Mouse (Mus musculus): ENCODE measurements around the gene Lce3d. TPM values are rescaled to one million over a fixed set of nuclear protein-coding genes. Genes with fewer than 3 reads are reported as not detected.

Gene Lce3d
- polyA plus RNA-seq, 1 experiment from 2014 or later: not detected

- 58% methylated on average over 2 of the region's 2 CpGs for WGBS
- Histone ChIP-seq H3K27me3 (ENCODE audit: insufficient read depth, low read length) (no peaks in the 10 kb centered on the region), H3K9ac (no peak overlapping the region), H3K4me1 (ENCODE audit: insufficient read depth) (no peaks in the 10 kb centered on the region), H3K27ac (ENCODE audit: low read depth) (no peak overlapping the region), H3K9me3 (ENCODE audit: low read depth, low read length) (no peaks in the 10 kb centered on the region), H3K36me3 (ENCODE audit: insufficient read depth) (no peaks in the 10 kb centered on the region), H3K4me3 (ENCODE audit: low read depth, low read length) (no peak overlapping the region), H3K4me2 (no peak overlapping the region)
- DNase-seq (no peak), ATAC-seq (ENCODE audit: insufficient read depth) (no peak)
- TF ChIP-seq CTCF (IDR thresholded peaks at IDR 0.05; ENCODE audit: low read depth): no peak
Observed at GRCm38 (mm10) chr3:92978484-92978883, 21.3 kb downstream of the Lce3d start.

- Histone ChIP-seq H3K27me3 (ENCODE audit: insufficient read depth, low read length) (no peaks in the 10 kb centered on the region), H3K4me1 (ENCODE audit: insufficient read depth) (no peaks in the 10 kb centered on the region), H3K36me3 (ENCODE audit: insufficient read depth) (no peaks in the 10 kb centered on the region), H3K27ac (ENCODE audit: low read depth) (no peak within 1 kb of the TSS), H3K9ac (no peak within 1 kb of the TSS), H3K4me3 (ENCODE audit: low read depth, low read length) (no peak within 1 kb of the TSS), H3K9me3 (ENCODE audit: low read depth, low read length) (no peaks in the 10 kb centered on the region), H3K4me2 (no peak within 1 kb of the TSS)
- DNase-seq (no peak), ATAC-seq (ENCODE audit: insufficient read depth) (no peak)
- TF ChIP-seq CTCF (IDR thresholded peaks at IDR 0.05; ENCODE audit: low read depth): no peak
Observed at GRCm38 (mm10) chr3:92991926-92992325, 34.7 kb downstream of the Lce3d start, which contains the start of gene Lce3f. Gene Lce3f (plus strand): TSS chr3:92992226.

DNA sequence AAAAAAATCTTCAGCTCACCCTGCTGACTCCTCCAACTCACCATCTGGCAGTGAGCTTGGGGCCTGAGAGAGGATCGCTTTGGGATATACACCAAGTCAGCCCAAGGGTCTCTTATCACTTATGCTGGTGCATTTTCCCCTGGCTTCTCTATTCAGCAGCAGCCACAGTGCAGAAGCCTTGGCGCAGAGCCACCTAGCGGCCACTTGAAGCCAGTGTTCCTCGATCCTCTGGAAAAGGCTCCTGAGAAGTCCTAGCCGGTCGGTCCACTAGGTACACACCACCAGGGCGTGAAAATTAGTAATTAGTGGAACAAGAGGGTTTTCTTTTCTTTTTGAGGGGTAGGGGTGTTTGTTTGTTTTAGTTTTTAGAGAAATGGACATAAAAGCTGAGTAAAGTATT, 41.5 kb downstream of the Lce3d start:
- no peaks in the 10 kb centered on the region for H3K9me3 ChIP-seq (ENCODE audit: low read depth, low read length)
- no peaks in the 10 kb centered on the region for H3K27me3 ChIP-seq (ENCODE audit: insufficient read depth, low read length)
- no peak overlapping the region for H3K4me2 ChIP-seq
- H3K9ac ChIP-seq: no peak overlapping the region
- no peaks in the 10 kb centered on the region for H3K4me1 ChIP-seq (ENCODE audit: insufficient read depth)
- no peaks in the 10 kb centered on the region for H3K36me3 ChIP-seq (ENCODE audit: insufficient read depth)
- peak; percentile 92 for ATAC-seq (ENCODE audit: insufficient read depth)
- peak; percentile 83 for TF ChIP-seq CTCF (IDR thresholded peaks at IDR 0.05; ENCODE audit: low read depth)
- H3K4me3 ChIP-seq (ENCODE audit: low read depth, low read length): no peak overlapping the region
- 3% methylated on average over 7 of the region's 7 CpGs for WGBS
- peak; percentile 90 for DNase-seq
- H3K27ac ChIP-seq (ENCODE audit: low read depth): no peak overlapping the region

DNA sequence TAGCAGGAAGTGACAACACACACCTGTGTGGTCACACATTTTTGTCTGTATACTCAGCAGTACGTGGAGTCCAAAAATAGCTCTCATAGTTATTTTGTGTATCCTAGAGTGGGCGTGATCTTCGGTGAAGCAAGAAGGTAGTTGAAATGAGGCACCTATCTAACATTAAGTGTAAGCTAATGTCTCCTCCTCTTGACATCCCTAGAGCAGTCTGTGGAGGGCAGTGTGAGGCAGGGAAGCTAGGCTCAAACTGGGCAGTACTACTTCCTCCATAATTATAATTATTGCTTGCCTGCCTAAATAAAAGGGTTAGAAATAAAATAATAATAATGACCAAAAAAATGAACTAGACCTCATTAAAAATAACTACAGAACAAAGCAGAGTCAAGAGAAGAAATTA, 43.4 kb downstream of the Lce3d start:
- Histone ChIP-seq H3K36me3 (ENCODE audit: insufficient read depth) (no peaks in the 10 kb centered on the region), H3K4me2 (no peak overlapping the region), H3K9me3 (ENCODE audit: low read depth, low read length) (no peaks in the 10 kb centered on the region), H3K4me1 (ENCODE audit: insufficient read depth) (no peaks in the 10 kb centered on the region), H3K4me3 (ENCODE audit: low read depth, low read length) (no peak overlapping the region), H3K9ac (no peak overlapping the region), H3K27ac (ENCODE audit: low read depth) (no peak overlapping the region), H3K27me3 (ENCODE audit: insufficient read depth, low read length) (no peaks in the 10 kb centered on the region)
- DNase-seq (no peak), ATAC-seq (ENCODE audit: insufficient read depth) (no peak)
- no peak for TF ChIP-seq CTCF (IDR thresholded peaks at IDR 0.05; ENCODE audit: low read depth)
- 57% methylated on average over 3 of the region's 3 CpGs for WGBS

DNA sequence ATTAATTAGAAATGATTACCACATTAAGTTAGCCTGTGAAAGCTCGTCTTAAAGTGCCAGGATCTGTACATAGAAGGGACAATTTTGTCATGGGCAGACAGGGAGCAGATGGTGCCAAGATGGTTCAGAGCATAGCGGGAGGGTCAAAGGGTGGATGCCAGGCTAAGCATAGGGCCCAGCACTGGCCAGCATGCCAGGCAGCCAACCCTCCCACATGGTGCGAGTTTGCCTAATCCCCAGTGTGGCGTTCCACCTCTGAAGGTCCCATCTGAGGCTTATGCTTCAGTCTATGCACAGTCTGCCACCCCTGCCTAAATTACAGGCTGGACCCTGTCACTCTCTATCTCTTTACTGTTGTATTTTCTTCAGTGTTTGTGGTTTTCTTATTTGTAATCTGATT, 45.7 kb downstream of the Lce3d start:
- no peak for ATAC-seq (ENCODE audit: insufficient read depth)
- WGBS: 72% methylated on average over 4 of the region's 4 CpGs
- no peak overlapping the region for H3K9ac ChIP-seq
- DNase-seq: no peak
- H3K9me3 ChIP-seq (ENCODE audit: low read depth, low read length): no peaks in the 10 kb centered on the region
- no peak for TF ChIP-seq CTCF (IDR thresholded peaks at IDR 0.05; ENCODE audit: low read depth)
- H3K4me2 ChIP-seq: no peak overlapping the region
- no peak overlapping the region for H3K27ac ChIP-seq (ENCODE audit: low read depth)
- no peaks in the 10 kb centered on the region for H3K27me3 ChIP-seq (ENCODE audit: insufficient read depth, low read length)
- H3K4me3 ChIP-seq (ENCODE audit: low read depth, low read length): no peak overlapping the region
- no peaks in the 10 kb centered on the region for H3K4me1 ChIP-seq (ENCODE audit: insufficient read depth)
- no peaks in the 10 kb centered on the region for H3K36me3 ChIP-seq (ENCODE audit: insufficient read depth)

Other genes starting within 250 kb of the Lce3d start
- not detected in 2 replicates for gene Lce1e, start 248.3 kb upstream of the Lce3d start, polyA plus RNA-seq (2014; fragmentation: Nextera tagmentation; extraction: Ambion mirVana)
- gene Lce1f, start 237.0 kb upstream of the Lce3d start, polyA plus RNA-seq (2014; fragmentation: Nextera tagmentation; extraction: Ambion mirVana): not detected in 2 replicates
- not detected in 2 replicates for gene Gm38119, start 218.3 kb upstream of the Lce3d start, polyA plus RNA-seq (2014; fragmentation: Nextera tagmentation; extraction: Ambion mirVana)
- gene Lce1g, start 205.1 kb upstream of the Lce3d start, polyA plus RNA-seq (2014; fragmentation: Nextera tagmentation; extraction: Ambion mirVana): not detected in 2 replicates
- not detected in 2 replicates for gene Lce1h, start 192.3 kb upstream of the Lce3d start, polyA plus RNA-seq (2014; fragmentation: Nextera tagmentation; extraction: Ambion mirVana)
- not detected in 2 replicates for gene Lce1i, start 178.5 kb upstream of the Lce3d start, polyA plus RNA-seq (2014; fragmentation: Nextera tagmentation; extraction: Ambion mirVana)
- gene Lce1j, start 166.9 kb upstream of the Lce3d start, polyA plus RNA-seq (2014; fragmentation: Nextera tagmentation; extraction: Ambion mirVana): not detected in 2 replicates
- not detected in 2 replicates for gene Lce1k, start 149.5 kb upstream of the Lce3d start, polyA plus RNA-seq (2014; fragmentation: Nextera tagmentation; extraction: Ambion mirVana)
- not detected in 2 replicates for gene Kprp, start 130.1 kb upstream of the Lce3d start, polyA plus RNA-seq (2014; fragmentation: Nextera tagmentation; extraction: Ambion mirVana)
- gene Lce1l, start 106.1 kb upstream of the Lce3d start, polyA plus RNA-seq (2014; fragmentation: Nextera tagmentation; extraction: Ambion mirVana): not detected in 2 replicates
- not detected in 2 replicates for gene 2310050C09Rik, start 87.2 kb upstream of the Lce3d start, polyA plus RNA-seq (2014; fragmentation: Nextera tagmentation; extraction: Ambion mirVana)
- gene Lce3a, start 31.2 kb upstream of the Lce3d start, polyA plus RNA-seq (2014; fragmentation: Nextera tagmentation; extraction: Ambion mirVana): not detected in 2 replicates
- not detected in 2 replicates for gene Lce3b, start 24.4 kb upstream of the Lce3d start, polyA plus RNA-seq (2014; fragmentation: Nextera tagmentation; extraction: Ambion mirVana)
- not detected in 2 replicates for gene Lce3c, start 12.9 kb upstream of the Lce3d start, polyA plus RNA-seq (2014; fragmentation: Nextera tagmentation; extraction: Ambion mirVana)
- not detected in 2 replicates for gene Lce3e, start 9.7 kb downstream of the Lce3d start, polyA plus RNA-seq (2014; fragmentation: Nextera tagmentation; extraction: Ambion mirVana)
- not detected in 2 replicates for gene Lce3f, start 34.8 kb downstream of the Lce3d start, polyA plus RNA-seq (2014; fragmentation: Nextera tagmentation; extraction: Ambion mirVana)
- gene Crct1, start 58.3 kb downstream of the Lce3d start, polyA plus RNA-seq (2014; fragmentation: Nextera tagmentation; extraction: Ambion mirVana): not detected in 2 replicates
- not detected in 2 replicates for gene Lce1m, start 61.7 kb downstream of the Lce3d start, polyA plus RNA-seq (2014; fragmentation: Nextera tagmentation; extraction: Ambion mirVana)
- not detected in 2 replicates for gene Gm4858, start 111.4 kb downstream of the Lce3d start, polyA plus RNA-seq (2014; fragmentation: Nextera tagmentation; extraction: Ambion mirVana)
- gene Crnn, start 187.4 kb downstream of the Lce3d start, polyA plus RNA-seq (2014; fragmentation: Nextera tagmentation; extraction: Ambion mirVana): not detected in 2 replicates
- not detected in 2 replicates for gene Flg2, start 239.9 kb downstream of the Lce3d start, polyA plus RNA-seq (2014; fragmentation: Nextera tagmentation; extraction: Ambion mirVana)